Mouse (Mus musculus) ES-E14 (cell line): ENCODE data around the gene Itga9.

ENCODE experiments used
- CHD2 ChIP-seq: IDR thresholded peaks from 2 replicates; pipeline ENCODE4 v1.6.1; 2014; ENCODE audit warnings: mild to moderate bottlenecking, low read depth, low read length, inconsistent platforms
- ZNF384 ChIP-seq: IDR thresholded peaks from 2 replicates; pipeline ENCODE4 v1.6.1; 2012; ENCODE audit warnings: low read depth, low read length, inconsistent platforms

GRCm38 (mm10) chr9:118739659-118740058 is 133.2 kb downstream of the Itga9 start:
- TF ChIP-seq ZNF384 (no peak), CHD2 (no peak)
